Mouse (Mus musculus) liver, embryonic 12.5 days (tissue): ENCODE results near the gene Guca1b. TPM values are rescaled to one million over a fixed set of nuclear protein-coding genes. Genes with fewer than 3 reads are reported as not detected.
"Not testable (repeated sequence)": the region's sequence is repeated elsewhere in the genome, so short reads cannot be mapped to it uniquely, and the experiment has no call there.

Experiments used
- ATAC-seq: fragments of 200-750 bp; cut with Nextera tagmentation; 2 replicates; pipeline ENCODE4 v1.8.0; 2017; ENCODE audit warnings: moderate number of reproducible peaks, mild to moderate bottlenecking, moderate library complexity
- H3K27ac ChIP-seq: fragments of 300-500 bp; sonication (generic); 2 replicates; pipeline ENCODE4 v1.5.1; 2016; ENCODE audit warnings: mild to moderate bottlenecking
- H3K27me3 ChIP-seq: fragments of 300-500 bp; sonication (generic); replicated peaks from 2 replicates; pipeline ENCODE4 v1.6.1; 2016; ENCODE audit warnings: mild to moderate bottlenecking, moderate library complexity
- H3K36me3 ChIP-seq: fragments of 300-500 bp; sonication (generic); 2 replicates; pipeline ENCODE4 v1.6.1; 2016; ENCODE audit warnings: mild to moderate bottlenecking, moderate library complexity
- H3K4me1 ChIP-seq: fragments of 300-500 bp; sonication (generic); 2 replicates; pipeline ENCODE4 v1.6.1; 2016
- H3K4me2 ChIP-seq: fragments of 300-500 bp; sonication (generic); 2 replicates; pipeline ENCODE4 v1.6.1; 2016; ENCODE audit warnings: mild to moderate bottlenecking, moderate library complexity
- H3K4me3 ChIP-seq: fragments of 300-500 bp; sonication (generic); 2 replicates; pipeline ENCODE4 v1.5.1; 2016; ENCODE audit warnings: mild to moderate bottlenecking, moderate library complexity
- H3K9ac ChIP-seq: fragments of 300-500 bp; sonication (generic); 2 replicates; pipeline ENCODE4 v1.6.1; 2016; ENCODE audit warnings: mild to moderate bottlenecking, moderate library complexity
- H3K9me3 ChIP-seq: fragments of 300-500 bp; sonication (generic); replicated peaks from 2 replicates; pipeline ENCODE4 v1.6.1; 2016; ENCODE audit warnings: mild to moderate bottlenecking, moderate library complexity
- WGBS: fragments of 180-500 bp; shearing (Covaris S2); methylation state at CpG from one replicate; pipeline ENCODE4 v1.1.7; 2016; ENCODE audit not compliant: insufficient replicate concordance; 5-methylcytosine and 5-hydroxymethylcytosine counted together
- polyA plus RNA-seq: library from polyadenylated mRNA; unstranded; fragments of >200 nt; fragmentation: Nextera tagmentation; extraction: Ambion mirVana; gene quantifications from 2 replicates; pipeline ENCODE4 v1.2.1, GENCODE M21; 2016

The Guca1b gene
- polyA plus RNA-seq, 1 experiment from 2014 or later, result 0.48 TPM

GRCm38 (mm10) chr17:47383266-47383665, 1.9 kb upstream of the Guca1b start:
- no peaks in the 10 kb centered on the region for H3K4me1 ChIP-seq
- H3K9ac ChIP-seq, result no peak overlapping the region
- no peak overlapping the region for H3K4me3 ChIP-seq
- H3K36me3 ChIP-seq, result peaks cover 38% of the 10 kb centered on the region
- no peak for ATAC-seq
- H3K27me3 ChIP-seq, result peaks cover 8% of the 10 kb centered on the region; the same call in 1 of the 2 replicates
- H3K4me2 ChIP-seq, result no peak overlapping the region
- WGBS, result 79% methylated on average over 4 of the region's 4 CpGs
- no peak overlapping the region for H3K27ac ChIP-seq
- peaks cover 4% of the 10 kb centered on the region; the same call in 1 of the 2 replicates for H3K9me3 ChIP-seq

DNA sequence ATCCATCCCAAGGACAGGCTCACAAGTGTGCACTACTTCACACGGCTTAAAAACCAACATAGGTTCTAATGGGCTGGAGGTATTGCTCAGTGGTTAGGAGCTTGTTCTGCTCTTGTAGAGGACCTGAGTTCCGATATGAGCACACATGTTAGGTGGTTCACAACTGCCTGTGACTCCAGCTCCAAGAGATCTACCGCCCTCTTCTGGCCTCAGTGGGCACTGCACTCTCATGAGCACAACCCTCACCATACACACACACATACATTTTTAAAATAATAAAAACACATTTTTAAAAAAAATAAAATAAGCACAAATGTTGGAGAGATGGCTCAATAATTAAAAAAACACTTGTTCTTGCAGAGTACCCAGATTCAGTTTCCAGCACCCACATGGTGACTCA, 1.1 kb upstream of the Guca1b start:
- Histone ChIP-seq H3K27ac (no peak overlapping the region), H3K9me3 (peaks cover 4% of the 10 kb centered on the region; the same call in 1 of the 2 replicates), H3K36me3 (peaks cover 31% of the 10 kb centered on the region), H3K4me3 (no peak overlapping the region), H3K4me2 (no peak overlapping the region), H3K27me3 (peaks cover 8% of the 10 kb centered on the region; the same call in 1 of the 2 replicates), H3K9ac (no peak overlapping the region), H3K4me1 (no peaks in the 10 kb centered on the region)
- 78% methylated on average over 3 of the region's 3 CpGs for WGBS
- ATAC-seq, result no peak

- H3K9ac ChIP-seq, result no peak overlapping the region
- WGBS, result 56% methylated on average over 4 of the region's 4 CpGs
These were observed 1.5 kb downstream of the Guca1b start for GRCm38 (mm10) chr17:47386649-47387048.

DNA sequence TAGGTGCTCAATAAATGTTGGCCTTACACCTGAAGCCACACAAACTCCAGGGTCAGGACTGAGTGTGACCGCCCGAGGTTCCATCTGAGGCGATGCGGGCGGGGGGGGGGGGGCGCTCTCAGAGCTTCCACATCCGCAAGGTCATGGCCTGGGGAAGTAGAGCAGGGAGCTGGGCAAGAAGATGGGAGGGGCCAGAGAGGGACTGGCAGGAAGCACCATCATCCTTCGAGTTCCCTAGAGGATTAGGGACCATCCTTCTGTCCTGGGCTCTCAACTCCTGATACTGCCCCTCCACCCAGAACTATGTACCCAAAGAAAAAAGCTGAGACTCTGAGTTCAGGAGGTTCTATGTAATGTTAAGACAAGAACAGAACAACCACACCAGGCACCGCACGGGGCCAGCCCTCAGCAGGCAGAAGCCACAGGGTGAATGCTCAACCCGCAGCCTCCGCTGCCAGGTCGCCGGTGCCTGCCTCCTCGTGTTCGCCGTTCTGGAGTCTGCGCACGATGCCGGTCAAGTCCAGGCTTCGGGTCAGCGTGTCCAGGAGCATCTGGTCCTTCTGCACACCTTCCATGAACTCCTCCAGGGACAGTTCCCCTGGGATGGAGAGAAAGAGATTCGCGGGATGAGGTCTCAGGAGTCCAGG, 9.2 kb downstream of the Guca1b start:
- ATAC-seq, result no peak
- H3K27me3 ChIP-seq, result peaks cover 62% of the 10 kb centered on the region

More at GRCm38 (mm10) chr17:47386649-47387048, 1.5 kb downstream of the Guca1b start:
- H3K9me3 ChIP-seq, result peaks cover 4% of the 10 kb centered on the region; the same call in 1 of the 2 replicates
- H3K4me2 ChIP-seq, result no peak overlapping the region
- ATAC-seq, result no peak
- no peak overlapping the region for H3K4me3 ChIP-seq
- peaks cover 10% of the 10 kb centered on the region for H3K27me3 ChIP-seq
- no peak overlapping the region for H3K27ac ChIP-seq
- H3K4me1 ChIP-seq, result no peaks in the 10 kb centered on the region
- H3K36me3 ChIP-seq, result peaks cover 5% of the 10 kb centered on the region

DNA sequence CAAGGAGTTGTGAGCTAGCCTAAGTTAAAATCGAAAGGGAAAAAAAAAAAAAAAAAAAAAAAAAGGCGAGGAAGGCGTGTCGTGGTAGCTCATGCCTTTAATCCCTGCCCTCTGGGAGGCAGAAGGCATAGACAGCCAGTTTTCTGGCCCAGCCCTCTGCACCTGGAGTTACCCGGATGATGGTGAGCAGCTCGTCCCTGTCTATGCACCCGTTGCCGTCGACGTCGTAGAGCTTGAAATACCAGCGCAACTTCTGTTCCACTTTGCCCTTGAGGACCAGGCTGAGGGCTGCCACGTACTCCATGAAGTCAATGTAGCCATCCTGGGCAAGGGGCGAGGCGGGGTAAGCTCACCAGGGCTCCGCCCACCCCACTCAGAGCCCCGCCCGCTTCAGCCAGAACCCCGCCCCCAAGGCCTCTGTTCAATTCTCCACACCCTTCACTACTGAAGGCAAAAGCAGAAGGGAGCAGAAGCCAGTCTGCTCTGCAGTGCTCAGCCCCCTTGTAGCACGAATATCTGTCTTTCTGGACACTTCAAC, 10.3 kb downstream of the Guca1b start:
- Histone ChIP-seq H3K4me2 (peak overlapping the region; percentile 71), H3K36me3 (no peaks in the 10 kb centered on the region), H3K27ac (no peak overlapping the region), H3K4me1 (peaks cover 20% of the 10 kb centered on the region), H3K9me3 (no peaks in the 10 kb centered on the region), H3K27me3 (peaks cover 72% of the 10 kb centered on the region), H3K9ac (0 out of 2 replicates have a peak overlapping the region, but pooled peaks have one; percentile 7), H3K4me3 (peak overlapping the region; percentile 45)
- WGBS, result under 1% methylated on average over 20 of the region's 20 CpGs
- peak; percentile 76 for ATAC-seq

More for the DNA sequence above, 9.2 kb downstream of the Guca1b start:
- Histone ChIP-seq H3K9ac (no peak overlapping the region), H3K9me3 (no peaks in the 10 kb centered on the region), H3K36me3 (no peaks in the 10 kb centered on the region), H3K4me2 (peak overlapping the region; percentile 71), H3K4me3 (peak overlapping the region; percentile 45), H3K27ac (no peak overlapping the region), H3K4me1 (peaks cover 20% of the 10 kb centered on the region)
- 11% methylated on average over 24 of the region's 24 CpGs for WGBS

GRCm38 (mm10) chr17:47399091-47399490, 13.9 kb downstream of the Guca1b start:
- Histone ChIP-seq H3K4me1 (peaks cover 20% of the 10 kb centered on the region), H3K27me3 (peaks cover 65% of the 10 kb centered on the region), H3K9ac (no peak overlapping the region), H3K36me3 (no peaks in the 10 kb centered on the region), H3K9me3 (no peaks in the 10 kb centered on the region), H3K4me3 (no peak overlapping the region), H3K27ac (no peak overlapping the region), H3K4me2 (no peak overlapping the region)
- WGBS, result 63% methylated on average over 8 of the region's 8 CpGs
- no peak for ATAC-seq

DNA sequence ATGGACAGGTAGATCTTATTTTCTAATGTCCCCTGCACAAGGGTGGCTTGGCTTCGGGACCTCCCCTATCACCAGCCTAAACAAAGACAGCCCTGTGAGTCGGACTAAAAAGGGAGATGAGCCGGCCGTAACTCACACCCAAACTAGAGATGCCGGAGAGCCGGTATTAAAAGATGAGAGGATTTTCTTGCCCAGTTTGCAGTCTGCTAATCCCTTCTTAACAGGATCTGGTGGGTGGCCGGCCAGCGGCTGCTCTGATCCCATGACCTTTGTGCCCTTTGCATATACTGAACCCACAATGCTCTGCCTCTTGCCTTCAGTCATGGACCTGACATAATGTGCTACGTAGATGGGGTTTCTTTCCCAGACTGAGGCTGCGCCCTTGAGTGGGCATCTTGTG, 15.3 kb downstream of the Guca1b start, which contains the start of gene Guca1a:
Gene Guca1a, minus strand, starts transcription at position 134 of the 400 bp plus-strand sequence.
- Histone ChIP-seq H3K4me1 (peaks cover 7% of the 10 kb centered on the region), H3K27me3 (peaks cover 66% of the 10 kb centered on the region), H3K9me3 (no peaks in the 10 kb centered on the region), H3K27ac (no peak within 1 kb of the TSS), H3K4me2 (no peak within 1 kb of the TSS), H3K4me3 (no peak within 1 kb of the TSS), H3K9ac (no peak within 1 kb of the TSS), H3K36me3 (no peaks in the 10 kb centered on the region)
- WGBS, result 63% methylated on average over 10 of the region's 10 CpGs
- ATAC-seq, result no peak

GRCm38 (mm10) chr17:47407717-47408557, 22.7 kb downstream of the Guca1b start:
- 44% methylated on average over 10 of the region's 10 CpGs for WGBS
- Histone ChIP-seq H3K27me3 (peaks cover 87% of the 10 kb centered on the region), H3K27ac (no peak overlapping the region), H3K4me3 (no peak overlapping the region), H3K9ac (no peak overlapping the region), H3K4me2 (no peak overlapping the region), H3K4me1 (no peaks in the 10 kb centered on the region), H3K9me3 (no peaks in the 10 kb centered on the region), H3K36me3 (no peaks in the 10 kb centered on the region)
- ATAC-seq, result no peak

GRCm38 (mm10) chr17:47408558-47408898, 23.3 kb downstream of the Guca1b start:
- Histone ChIP-seq H3K36me3 (no peaks in the 10 kb centered on the region), H3K27me3 (peaks cover 93% of the 10 kb centered on the region), H3K4me1 (no peaks in the 10 kb centered on the region), H3K4me2 (no peak overlapping the region), H3K9me3 (no peaks in the 10 kb centered on the region), H3K4me3 (no peak overlapping the region), H3K9ac (no peak overlapping the region), H3K27ac (no peak overlapping the region)
- ATAC-seq, result peak; percentile 27; the same call in 1 of the 2 replicates
- 14% methylated on average over 8 of the region's 8 CpGs for whole genome bisulfite sequencing

- H3K9ac ChIP-seq, ATAC-seq, H3K4me1 ChIP-seq, H3K36me3 ChIP-seq, H3K27ac ChIP-seq, H3K9me3 ChIP-seq: not testable (repeated sequence)
- peaks cover 93% of the 10 kb centered on the region for H3K27me3 ChIP-seq
- peak overlapping the region; percentile 56 for H3K4me2 ChIP-seq
- WGBS, result 4% methylated on average over 74 of the region's 74 CpGs
- H3K4me3 ChIP-seq, result peak overlapping the region; percentile 19
These were observed 25.0 kb downstream of the Guca1b start for GRCm38 (mm10) chr17:47409897-47410861.

- H3K27me3 ChIP-seq, result peaks cover 7% of the 10 kb centered on the region; the same call in 1 of the 2 replicates
- ATAC-seq, result no peak
- H3K9me3 ChIP-seq, result no peaks in the 10 kb centered on the region; the same call in 1 of the 2 replicates
- H3K9ac ChIP-seq, result no peak overlapping the region
- no peak overlapping the region for H3K4me2 ChIP-seq
- H3K4me3 ChIP-seq, result no peak overlapping the region
- no peak overlapping the region for H3K27ac ChIP-seq
- no peaks in the 10 kb centered on the region for H3K4me1 ChIP-seq
- no peaks in the 10 kb centered on the region for H3K36me3 ChIP-seq
- WGBS, result 57% methylated on average over 2 of the region's 2 CpGs
These were observed 35.0 kb downstream of the Guca1b start for GRCm38 (mm10) chr17:47420195-47420594.
